8 mouse cellular contexts compared by ENCODE assay signal in the genomic region with DNA sequence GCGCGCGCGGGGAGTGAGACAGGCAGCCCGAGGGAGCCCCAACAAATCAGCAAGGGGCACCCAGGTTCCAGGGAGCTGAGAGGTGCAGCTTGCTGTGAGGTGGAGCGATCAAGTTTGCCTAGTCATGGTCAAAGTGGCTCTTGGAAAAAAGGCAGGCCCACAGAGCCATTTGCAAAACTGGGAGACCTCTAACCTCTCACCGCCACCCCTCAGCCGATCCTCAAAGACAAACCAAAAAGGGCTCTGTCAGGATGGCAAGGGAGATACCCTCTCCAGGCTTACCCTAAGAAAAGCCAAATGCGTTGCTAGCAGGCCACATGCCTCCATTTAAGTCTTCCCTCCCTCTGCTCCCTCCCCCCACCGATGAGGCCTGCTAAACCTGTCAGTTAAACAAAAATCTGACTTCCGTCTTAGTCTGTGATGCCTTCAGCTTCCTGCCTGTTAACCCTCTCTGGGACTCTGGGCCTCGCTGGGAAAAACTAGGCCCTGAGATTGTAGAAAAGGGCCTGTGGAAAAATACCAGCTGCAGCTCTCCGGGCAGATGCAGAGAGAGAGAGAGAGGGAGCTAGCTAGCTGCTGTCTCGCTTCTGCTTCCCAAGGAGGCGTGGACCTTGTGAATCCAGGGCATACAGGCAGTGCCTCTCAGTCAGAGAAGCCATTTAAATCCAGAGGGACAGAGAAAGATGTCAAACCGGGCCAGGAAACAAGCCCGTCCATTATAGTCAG. TPM values are rescaled to one million over a fixed set of nuclear protein-coding genes. Genes with fewer than 3 reads are reported as not detected.
DNase-seq lines count a peak whose midpoint lies in the region; ATAC-seq and TF ChIP-seq lines count a peak whose summit lies in the region.

No protein-coding gene starts in this region.

- H3K36me3 ChIP-seq in embryonic facial prominence, embryonic 15.5 days: no peaks in the 10 kb centered on the region
- no peaks in the 10 kb centered on the region for H3K36me3 ChIP-seq in heart, embryonic 15.5 days
- no peaks in the 10 kb centered on the region for H3K36me3 ChIP-seq in kidney, postnatal 0 days (ENCODE audit: insufficient read depth, low read length)
- peaks cover 17% of the 10 kb centered on the region for H3K36me3 ChIP-seq in liver, embryonic 13.5 days
- H3K36me3 ChIP-seq in neural tube, embryonic 12.5 days: no peaks in the 10 kb centered on the region
- H3K36me3 ChIP-seq in thymus, adult 2 months (ENCODE audit: control insufficient read depth, insufficient read depth, low read length): no peaks in the 10 kb centered on the region

- H3K4me3 ChIP-seq in embryonic facial prominence, embryonic 15.5 days (replicated peaks): no peak overlapping the region
- H3K4me3 ChIP-seq in heart, embryonic 15.5 days: peak overlapping the region; percentile 42; the same call in 1 of the 2 replicates
- no peak overlapping the region for H3K4me3 ChIP-seq in kidney, postnatal 0 days (replicated peaks; ENCODE audit: low read depth, low read length)
- peak overlapping the region; percentile 69 for H3K4me3 ChIP-seq in liver, embryonic 13.5 days (replicated peaks)
- no peak overlapping the region for H3K4me3 ChIP-seq in neural tube, embryonic 12.5 days
- H3K4me3 ChIP-seq in thymus, adult 2 months (ENCODE audit: control insufficient read depth, insufficient read depth, low read length): peak overlapping the region; percentile 42

- peaks cover 90% of the 10 kb centered on the region for H3K4me1 ChIP-seq in embryonic facial prominence, embryonic 15.5 days
- H3K4me1 ChIP-seq in heart, embryonic 15.5 days (replicated peaks): peaks cover 85% of the 10 kb centered on the region
- H3K4me1 ChIP-seq in kidney, postnatal 0 days (replicated peaks; ENCODE audit: insufficient read depth, low read length): peaks cover 73% of the 10 kb centered on the region
- H3K4me1 ChIP-seq in liver, embryonic 13.5 days (replicated peaks): peaks cover 98% of the 10 kb centered on the region
- H3K4me1 ChIP-seq in neural tube, embryonic 12.5 days: peaks cover 96% of the 10 kb centered on the region
- peaks cover 66% of the 10 kb centered on the region for H3K4me1 ChIP-seq in thymus, adult 2 months (replicated peaks; ENCODE audit: control insufficient read depth, insufficient read depth, low read length)

- DNase-seq in CD8-positive naive resting alpha-beta T cell, adult 2 months (ENCODE audit: low read depth in 2 of 2, low spot score in 2 of 2): peak; percentile 27 to 63
- peak; percentile 81 for DNase-seq in adrenal gland, postnatal 14 days
- DNase-seq in kidney, postnatal 0 days (ENCODE audit: low spot score): peak; percentile 95
- DNase-seq in liver, embryonic 13.5 days: peak; percentile 82
- DNase-seq in thymus, adult 2 months: peak; percentile 78

- 0 out of 2 replicates have a peak, but pooled peaks have one; percentile 7 for TF ChIP-seq CTCF in kidney, postnatal 0 days (IDR thresholded peaks at IDR 0.05; ENCODE audit: low read depth)
- no peak for TF ChIP-seq CTCF in thymus, adult 2 months (IDR thresholded peaks at IDR 0.05; ENCODE audit: borderline replicate concordance, control insufficient read depth, extremely low read depth, insufficient read depth, low read length, poor library complexity)

- 8% methylated on average over 17 of the region's 17 CpGs for WGBS in embryonic facial prominence, embryonic 15.5 days
- WGBS in heart, embryonic 15.5 days: 11% methylated on average over 12 of the region's 17 CpGs
- 10% methylated on average over 13 of the region's 17 CpGs for WGBS in kidney, postnatal 0 days
- 5% methylated on average over 16 of the region's 17 CpGs for WGBS in liver, embryonic 13.5 days (ENCODE audit: insufficient replicate concordance)
- 3% methylated on average over 17 of the region's 17 CpGs for WGBS in neural tube, embryonic 12.5 days
- WGBS in thymus, adult 2 months: 13% methylated on average over 16 of the region's 17 CpGs

- H3K9ac ChIP-seq in embryonic facial prominence, embryonic 15.5 days: peak overlapping the region; percentile 27; the same call in 1 of the 2 replicates
- H3K9ac ChIP-seq in heart, embryonic 15.5 days: peak overlapping the region; percentile 62
- peak overlapping the region; percentile 60 for H3K9ac ChIP-seq in kidney, postnatal 0 days (ENCODE audit: low read depth, low read length)
- H3K9ac ChIP-seq in liver, embryonic 13.5 days: peak overlapping the region; percentile 92
- H3K9ac ChIP-seq in neural tube, embryonic 12.5 days: peak overlapping the region; percentile 66

- no peaks in the 10 kb centered on the region for H3K9me3 ChIP-seq in embryonic facial prominence, embryonic 15.5 days (replicated peaks)
- no peaks in the 10 kb centered on the region for H3K9me3 ChIP-seq in heart, embryonic 15.5 days (replicated peaks)
- H3K9me3 ChIP-seq in kidney, postnatal 0 days (replicated peaks; ENCODE audit: low read length): no peaks in the 10 kb centered on the region
- H3K9me3 ChIP-seq in liver, embryonic 13.5 days (replicated peaks): no peaks in the 10 kb centered on the region
- H3K9me3 ChIP-seq in neural tube, embryonic 12.5 days: no peaks in the 10 kb centered on the region

- H3K4me2 ChIP-seq in embryonic facial prominence, embryonic 15.5 days (replicated peaks): peak overlapping the region; percentile 53; the same call in 1 of the 2 replicates
- peak overlapping the region; percentile 60 for H3K4me2 ChIP-seq in heart, embryonic 15.5 days
- peak overlapping the region; percentile 38; the same call in 1 of the 2 replicates for H3K4me2 ChIP-seq in kidney, postnatal 0 days (ENCODE audit: low read length)
- peak overlapping the region; percentile 95 for H3K4me2 ChIP-seq in liver, embryonic 13.5 days
- peak overlapping the region; percentile 80 for H3K4me2 ChIP-seq in neural tube, embryonic 12.5 days (replicated peaks)

- 0 out of 2 replicates have a peak, but pooled peaks have one; percentile 17 for TF ChIP-seq POLR2A in thymus, adult 2 months (IDR thresholded peaks at IDR 0.05; ENCODE audit: control insufficient read depth, extremely low read depth, insufficient read depth, low read length, poor library complexity)

- H3K27ac ChIP-seq in embryonic facial prominence, embryonic 15.5 days (replicated peaks): peak overlapping the region; percentile 100
- peak overlapping the region; percentile 100 for H3K27ac ChIP-seq in heart, embryonic 15.5 days
- peak overlapping the region; percentile 100 for H3K27ac ChIP-seq in kidney, postnatal 0 days
- H3K27ac ChIP-seq in liver, embryonic 13.5 days: peak overlapping the region; percentile 100
- H3K27ac ChIP-seq in neural tube, embryonic 12.5 days: peak overlapping the region; percentile 100
- H3K27ac ChIP-seq in thymus, adult 2 months (ENCODE audit: control insufficient read depth, insufficient read depth, low read length): peak overlapping the region; percentile 89

- no peak; the same call in 1 of the 2 replicates for ATAC-seq in embryonic facial prominence, embryonic 15.5 days (ENCODE audit: insufficient number of reproducible peaks, low FRiP score, low TSS enrichment, low read depth)
- no peak; the same call in 1 of the 2 replicates for ATAC-seq in heart, embryonic 15.5 days (replicated peaks; ENCODE audit: insufficient number of reproducible peaks, insufficient read depth, low FRiP score, low read depth)
- ATAC-seq in kidney, postnatal 0 days (replicated peaks; ENCODE audit: low FRiP score, low read depth): peak; percentile 34
- peak; percentile 75 for ATAC-seq in liver, embryonic 13.5 days (ENCODE audit: low read depth)
- ATAC-seq in neural tube, embryonic 12.5 days (ENCODE audit: low FRiP score, low read depth): peak; percentile 29; the same call in 1 of the 2 replicates

- no peaks in the 10 kb centered on the region for H3K27me3 ChIP-seq in embryonic facial prominence, embryonic 15.5 days
- H3K27me3 ChIP-seq in heart, embryonic 15.5 days: no peaks in the 10 kb centered on the region
- H3K27me3 ChIP-seq in kidney, postnatal 0 days (ENCODE audit: insufficient read depth, low read length): no peaks in the 10 kb centered on the region
- H3K27me3 ChIP-seq in liver, embryonic 13.5 days: no peaks in the 10 kb centered on the region
- no peaks in the 10 kb centered on the region for H3K27me3 ChIP-seq in neural tube, embryonic 12.5 days (replicated peaks)
- H3K27me3 ChIP-seq in thymus, adult 2 months (ENCODE audit: control insufficient read depth, insufficient read depth, low read length): no peaks in the 10 kb centered on the region; the same call in 1 of the 2 replicates

RNA-seq across cellular contexts. Expression of a gene that starts 13.4 kb away (rescaled TPM):
- total RNA-seq in adrenal gland, postnatal 14 days (2021): 45.8 and 59.2 TPM in 2 replicates
- polyA plus RNA-seq in embryonic facial prominence, embryonic 15.5 days (2015; fragmentation: Nextera tagmentation; extraction: Ambion mirVana): 50.4 and 50.9 TPM in 2 replicates
- 39.1 and 40.7 TPM in 2 replicates for polyA plus RNA-seq in heart, embryonic 15.5 days (2015; fragmentation: Nextera tagmentation; extraction: Ambion mirVana)
- polyA plus RNA-seq in kidney, postnatal 0 days (2015; fragmentation: Nextera tagmentation; extraction: Ambion mirVana): 39.6 and 41.7 TPM in 2 replicates
- 26.5 and 28.3 TPM in 2 replicates for polyA plus RNA-seq in liver, embryonic 13.5 days (2015; fragmentation: Nextera tagmentation; extraction: Ambion mirVana)
- polyA plus RNA-seq in neural tube, embryonic 12.5 days (2016; fragmentation: Nextera tagmentation; extraction: Ambion mirVana): 68.7 and 81.4 TPM in 2 replicates
- polyA plus RNA-seq in thymus, adult 2 months (2012; rRNA removed): 30.3 and 30.9 TPM in 2 replicates

Comparison
In these comparisons a context has a peak if more than half of its experiments do, and no peak if none do; other contexts are left out.
1. DNase-seq: peak in every context shown above with its lines; median percentile 95 in kidney, postnatal 0 days; 82 in liver, embryonic 13.5 days; 81 in adrenal gland, postnatal 14 days; 78 in thymus, adult 2 months; 45 in CD8-positive naive resting alpha-beta T cell, adult 2 months.
2. ATAC-seq: peak in kidney, postnatal 0 days (single experiment), liver, embryonic 13.5 days (single experiment) and neural tube, embryonic 12.5 days (single experiment); none in embryonic facial prominence, embryonic 15.5 days (single experiment) and heart, embryonic 15.5 days (single experiment).
3. H3K4me2 ChIP-seq: peak in every context shown above with its lines; median percentile 95 in liver, embryonic 13.5 days; 80 in neural tube, embryonic 12.5 days; 60 in heart, embryonic 15.5 days; 53 in embryonic facial prominence, embryonic 15.5 days; 38 in kidney, postnatal 0 days.
4. H3K4me3 ChIP-seq: peak in heart, embryonic 15.5 days (single experiment), liver, embryonic 13.5 days (single experiment) and thymus, adult 2 months (single experiment); none in embryonic facial prominence, embryonic 15.5 days (single experiment), kidney, postnatal 0 days (single experiment) and neural tube, embryonic 12.5 days (single experiment).
5. H3K9ac ChIP-seq: peak in every context shown above with its lines; median percentile 92 in liver, embryonic 13.5 days; 66 in neural tube, embryonic 12.5 days; 62 in heart, embryonic 15.5 days; 60 in kidney, postnatal 0 days; 27 in embryonic facial prominence, embryonic 15.5 days.
6. Peak in every context shown above with its lines, with median percentiles within 50 percentile points of each other: H3K27ac ChIP-seq.